In the genomic region with DNA sequence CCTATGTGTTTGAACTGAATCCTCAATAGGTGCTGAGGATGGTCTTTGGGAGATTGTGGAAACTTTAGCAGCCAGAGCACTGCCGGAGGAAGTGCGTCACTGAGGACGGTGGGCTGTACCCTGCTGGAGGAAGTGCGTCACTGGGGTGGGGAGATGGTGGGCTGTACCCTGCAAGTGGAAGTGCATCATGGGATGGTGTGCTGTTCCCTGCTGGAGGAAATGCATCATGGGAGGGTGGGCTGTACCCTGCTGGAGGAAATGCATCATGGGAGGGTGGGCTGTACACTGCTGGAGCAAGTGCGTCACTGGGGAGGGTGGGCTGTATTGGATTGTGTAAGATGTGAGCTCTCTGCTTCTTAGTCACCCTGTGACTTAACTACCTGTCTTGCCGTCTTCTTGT, we compare ENCODE assay signal across 10 mouse cellular contexts. TPM values are rescaled to one million over a fixed set of nuclear protein-coding genes. Genes with fewer than 3 reads are reported as not detected.
A peak's percentile ranks its signal among the peaks of the same experiment; 100 is the strongest.
DNase-seq lines count a peak whose midpoint lies in the region; ATAC-seq and TF ChIP-seq lines count a peak whose summit lies in the region.
"Had no signal": no experiment of that assay in that cellular context is flagged by ENCODE, and none has a peak within 500 bp of the region (broad histone marks: within the 10 kb centered on the region; RNA-seq: fewer than 3 reads in every experiment).

No protein-coding gene starts in this region.

- 49% methylated on average over 6 of the region's 6 CpGs for WGBS in kidney, embryonic 16.5 days
- 56% methylated on average over 6 of the region's 6 CpGs for WGBS in liver, postnatal 0 days (ENCODE audit: insufficient replicate concordance)
- 50% methylated on average over 6 of the region's 6 CpGs for WGBS in neural tube, embryonic 11.5 days

- peaks cover 4% of the 10 kb centered on the region; the same call in 1 of the 2 replicates for H3K9me3 ChIP-seq in kidney, embryonic 16.5 days (ENCODE audit: low read length)
- H3K9me3 ChIP-seq in liver, postnatal 0 days (ENCODE audit: low read length), result peaks cover 2% of the 10 kb centered on the region; the same call in 1 of the 2 replicates
- H3K9me3 ChIP-seq in neural tube, embryonic 11.5 days (ENCODE audit: control insufficient read depth, low read length), result no peaks in the 10 kb centered on the region

- H3K4me2 ChIP-seq in kidney, embryonic 16.5 days (replicated peaks; ENCODE audit: low read depth, low read length), result no peak overlapping the region
- H3K4me2 ChIP-seq in liver, postnatal 0 days (ENCODE audit: low read depth, low read length), result 0 out of 2 replicates have a peak overlapping the region, but pooled peaks have one; percentile 9
- H3K4me2 ChIP-seq in neural tube, embryonic 11.5 days (ENCODE audit: low read depth), result no peak overlapping the region

- ATAC-seq in kidney, embryonic 16.5 days (ENCODE audit: low FRiP score, low TSS enrichment), result peak; percentile 67
- ATAC-seq in liver, postnatal 0 days, result peak; percentile 90
- peak; percentile 73 for ATAC-seq in neural tube, embryonic 11.5 days (ENCODE audit: insufficient read depth, low FRiP score, low TSS enrichment)
- ATAC-seq: Patski had no signal

- no peaks in the 10 kb centered on the region for H3K27me3 ChIP-seq in kidney, embryonic 16.5 days (ENCODE audit: insufficient read depth, low read length)
- H3K27me3 ChIP-seq in liver, postnatal 0 days (ENCODE audit: insufficient read depth, low read length), result no peaks in the 10 kb centered on the region
- H3K27me3 ChIP-seq in neural tube, embryonic 11.5 days (ENCODE audit: control insufficient read depth, insufficient read depth, low read length), result no peaks in the 10 kb centered on the region
- H3K27me3 ChIP-seq: Patski had no signal

- no peak for TF ChIP-seq CTCF in cortical plate, adult 2 months (IDR thresholded peaks at IDR 0.05; ENCODE audit: extremely low read depth, insufficient read depth, low read length)
- no peak for TF ChIP-seq CTCF in liver, postnatal 0 days (IDR thresholded peaks at IDR 0.05; ENCODE audit: low read depth)

- TF ChIP-seq POLR2A in cortical plate, adult 2 months (IDR thresholded peaks at IDR 0.05; ENCODE audit: extremely low read depth, insufficient read depth, low read length), result 0 out of 2 replicates have a peak, but pooled peaks have one; percentile 21

- no peak overlapping the region for H3K9ac ChIP-seq in kidney, embryonic 16.5 days (replicated peaks; ENCODE audit: low read length)
- no peak overlapping the region for H3K9ac ChIP-seq in liver, postnatal 0 days (replicated peaks)
- no peak overlapping the region for H3K9ac ChIP-seq in neural tube, embryonic 11.5 days (ENCODE audit: low read length)

- peak; percentile 77 for TF ChIP-seq EP300 in liver, postnatal 0 days (IDR thresholded peaks at IDR 0.05; ENCODE audit: low read depth)

- no peak overlapping the region for H3K4me3 ChIP-seq in kidney, embryonic 16.5 days (ENCODE audit: low read length)
- peak overlapping the region; percentile 15; the same call in 1 of the 2 replicates for H3K4me3 ChIP-seq in cortical plate, adult 2 months (ENCODE audit: insufficient read depth, low read length)
- no peak overlapping the region for H3K4me3 ChIP-seq in liver, postnatal 0 days (ENCODE audit: low read depth, low read length)
- H3K4me3 ChIP-seq in neural tube, embryonic 11.5 days (ENCODE audit: low read depth, low read length), result no peak overlapping the region
- H3K4me3 ChIP-seq: left cerebral cortex, adult 2 months had no signal

- no peaks in the 10 kb centered on the region for H3K36me3 ChIP-seq in kidney, embryonic 16.5 days (ENCODE audit: insufficient read depth, low read length)
- H3K36me3 ChIP-seq in liver, postnatal 0 days (replicated peaks; ENCODE audit: insufficient read depth, low read length), result no peaks in the 10 kb centered on the region
- no peaks in the 10 kb centered on the region for H3K36me3 ChIP-seq in neural tube, embryonic 11.5 days (ENCODE audit: control insufficient read depth, insufficient read depth, low read length)

- H3K4me1 ChIP-seq in kidney, embryonic 16.5 days (ENCODE audit: insufficient read depth, low read length), result no peaks in the 10 kb centered on the region
- no peaks in the 10 kb centered on the region for H3K4me1 ChIP-seq in cortical plate, adult 2 months (ENCODE audit: control insufficient read depth, insufficient read depth, low read length)
- H3K4me1 ChIP-seq in liver, postnatal 0 days (ENCODE audit: insufficient read depth), result no peaks in the 10 kb centered on the region
- no peaks in the 10 kb centered on the region for H3K4me1 ChIP-seq in neural tube, embryonic 11.5 days (ENCODE audit: control insufficient read depth, insufficient read depth, low read length)

- no peak overlapping the region for H3K27ac ChIP-seq in kidney, embryonic 16.5 days (ENCODE audit: low read length)
- no peak overlapping the region for H3K27ac ChIP-seq in cortical plate, adult 2 months (ENCODE audit: insufficient read depth, low read length)
- no peak overlapping the region for H3K27ac ChIP-seq in liver, postnatal 0 days (ENCODE audit: low read depth)
- H3K27ac ChIP-seq in neural tube, embryonic 11.5 days (ENCODE audit: low read depth, low read length), result no peak overlapping the region
- H3K27ac ChIP-seq: left cerebral cortex, adult 2 months had no signal

- no peak for DNase-seq in kidney, adult 8-10 months
- peak; percentile 36 for DNase-seq in heart, adult 8-10 months (ENCODE audit: low spot score)
- DNase-seq in layer of hippocampus, adult 11-12 months (ENCODE audit: low spot score), result peak; percentile 63
- peak; percentile 58 for DNase-seq in liver, postnatal 0 days
- peak; percentile 47 for DNase-seq in neural tube, embryonic 11.5 days (ENCODE audit: low spot score)
- DNase-seq in ovary, adult 18-20 months (ENCODE audit: low spot score), result no peak

RNA-seq across cellular contexts. Expression of gene Zfp64, which starts 25.5 kb away (rescaled TPM):
- polyA plus RNA-seq in kidney, embryonic 16.5 days (2015; fragmentation: Nextera tagmentation; extraction: Ambion mirVana), result 30.1 and 33.0 TPM in 2 replicates
- polyA plus RNA-seq in cortical plate, adult 2 months (2012; rRNA removed), result 18.9 TPM in 2 replicates
- 1 to 10 TPM; 6.4 to 8.6 (median 7.9) TPM for total RNA-seq in heart, adult 8-10 months (2022)
- 7.1 and 7.2 TPM in 2 replicates for polyA plus RNA-seq in liver, postnatal 0 days (2015; fragmentation: Nextera tagmentation; extraction: Ambion mirVana)
- 30.6 and 35.1 TPM in 2 replicates for polyA plus RNA-seq in neural tube, embryonic 11.5 days (2014; fragmentation: Nextera tagmentation; extraction: Ambion mirVana)

Comparison
In these comparisons a context has a peak if more than half of its experiments do, and no peak if none do; other contexts are left out.
1. DNase-seq: peak in heart, adult 8-10 months (single experiment), layer of hippocampus, adult 11-12 months (single experiment), liver, postnatal 0 days (single experiment) and neural tube, embryonic 11.5 days (single experiment); none in kidney, adult 8-10 months (0 of 2) and ovary, adult 18-20 months (single experiment).
2. Peak in every context shown above with its lines, with median percentiles within 50 percentile points of each other: ATAC-seq.